Mouse (Mus musculus): ENCODE results near the gene Syt1.

- TF ChIP-seq CTCF (IDR thresholded peaks at IDR 0.05; ENCODE audit: borderline replicate concordance, insufficient read depth, low read length) (no peak), POLR2A (IDR thresholded peaks at IDR 0.05; ENCODE audit: low read depth, low read length) (no peak)
Measured at GRCm38 (mm10) chr10:108952182-108952581, 58.6 kb downstream of the Syt1 start.

Data from embryonic fibroblast, embryonic 13.5 days (primary cell).